Comparison of ENCODE assay signal across 16 mouse cellular contexts in genomic region chr9:103286901-103287422, GRCm38 (mm10). TPM values are rescaled to one million over a fixed set of nuclear protein-coding genes. Genes with fewer than 3 reads are reported as not detected.
DNase-seq lines count a peak whose midpoint lies in the region; ATAC-seq and TF ChIP-seq lines count a peak whose summit lies in the region.
"Had no signal": no experiment of that assay in that cellular context is flagged by ENCODE, and none has a peak within 500 bp of the region (broad histone marks: within the 10 kb centered on the region; RNA-seq: fewer than 3 reads in every experiment).

No protein-coding gene starts in this region.

- H3K4me2 ChIP-seq in kidney, embryonic 16.5 days (replicated peaks; ENCODE audit: low read depth, low read length): no peak overlapping the region
- peak overlapping the region; percentile 62 for H3K4me2 ChIP-seq in liver, embryonic 16.5 days (ENCODE audit: low read depth, low read length)
- no peak overlapping the region for H3K4me2 ChIP-seq in midbrain, embryonic 15.5 days
- H3K4me2 ChIP-seq: forebrain, embryonic 12.5 days had no signal

- no peak for TF ChIP-seq POLR2A in spleen, adult 2 months (IDR thresholded peaks at IDR 0.05; ENCODE audit: low read depth, low read length)

- H3K4me3 ChIP-seq in kidney, embryonic 16.5 days (ENCODE audit: low read length): no peak overlapping the region
- H3K4me3 ChIP-seq in spleen, adult 2 months (ENCODE audit: extremely low read depth, insufficient read depth, insufficient read length): peak overlapping the region; percentile 17; the same call in 1 of the 2 replicates
- H3K4me3 ChIP-seq in liver, embryonic 16.5 days (ENCODE audit: low read depth, low read length): peak overlapping the region; percentile 78
- no peak overlapping the region for H3K4me3 ChIP-seq in midbrain, embryonic 15.5 days
- H3K4me3 ChIP-seq: forebrain, embryonic 12.5 days; gastrocnemius, adult 2 months had no signal

- no peak for ATAC-seq in kidney, embryonic 16.5 days (ENCODE audit: low FRiP score, low TSS enrichment)
- peak; percentile 29 for ATAC-seq in erythroblast, adult 5-6 weeks (replicated peaks; ENCODE audit: low FRiP score, poor library complexity, severe bottlenecking)
- no peak for ATAC-seq in liver, embryonic 16.5 days (ENCODE audit: low read depth)
- ATAC-seq in midbrain, embryonic 15.5 days (replicated peaks): no peak
- no peak for ATAC-seq in frontal cortex, adult (ENCODE audit: low TSS enrichment)
- ATAC-seq: hindbrain, embryonic 16.5 days had no signal

- no peak for DNase-seq in kidney, adult 8-10 months
- no peak for DNase-seq in spleen, adult 2 months (ENCODE audit: low read depth in 1 of 2, low spot score in 2 of 2)
- no peak for DNase-seq in spleen, adult 18-20 months
- DNase-seq: adrenal gland, postnatal 10 days; gastrocnemius, adult 2 months; lung, postnatal 10 days; midbrain, embryonic 14.5 days had no signal

- H3K9me3 ChIP-seq in kidney, embryonic 16.5 days (ENCODE audit: low read length): no peaks in the 10 kb centered on the region
- H3K9me3 ChIP-seq in liver, embryonic 16.5 days (replicated peaks; ENCODE audit: control insufficient read depth, low read length): no peaks in the 10 kb centered on the region
- no peaks in the 10 kb centered on the region for H3K9me3 ChIP-seq in midbrain, embryonic 15.5 days
- H3K9me3 ChIP-seq: forebrain, embryonic 12.5 days had no signal

- 55% methylated on average over 13 of the region's 13 CpGs for WGBS in kidney, embryonic 16.5 days
- 67% methylated on average over 13 of the region's 13 CpGs for WGBS in spleen, adult 2 months
- 54% methylated on average over 13 of the region's 13 CpGs for WGBS in liver, embryonic 16.5 days (ENCODE audit: insufficient replicate concordance)
- WGBS in midbrain, embryonic 15.5 days: 77% methylated on average over 13 of the region's 13 CpGs

- 0 out of 2 replicates have a peak overlapping the region, but pooled peaks have one; percentile 15 for H3K9ac ChIP-seq in kidney, embryonic 16.5 days (replicated peaks; ENCODE audit: low read length)
- H3K9ac ChIP-seq in liver, embryonic 16.5 days (ENCODE audit: low read depth, low read length): peak overlapping the region; percentile 93
- H3K9ac ChIP-seq in midbrain, embryonic 15.5 days: no peak overlapping the region
- H3K9ac ChIP-seq: forebrain, embryonic 12.5 days had no signal

- H3K27me3 ChIP-seq in kidney, embryonic 16.5 days (ENCODE audit: insufficient read depth, low read length): no peaks in the 10 kb centered on the region
- no peaks in the 10 kb centered on the region for H3K27me3 ChIP-seq in spleen, adult 2 months (ENCODE audit: control insufficient read depth, insufficient read depth, low read length)
- H3K27me3 ChIP-seq in liver, embryonic 16.5 days (ENCODE audit: control insufficient read depth, insufficient read depth, low read depth, low read length): no peaks in the 10 kb centered on the region
- H3K27me3 ChIP-seq in midbrain, embryonic 15.5 days (replicated peaks): no peaks in the 10 kb centered on the region
- H3K27me3 ChIP-seq: forebrain, embryonic 12.5 days had no signal

- H3K27ac ChIP-seq in kidney, embryonic 16.5 days (ENCODE audit: low read length): no peak overlapping the region
- H3K27ac ChIP-seq in spleen, adult 2 months (ENCODE audit: insufficient read depth, low read length): no peak overlapping the region
- peak overlapping the region; percentile 98 for H3K27ac ChIP-seq in liver, embryonic 16.5 days (ENCODE audit: low read length)
- H3K27ac ChIP-seq in midbrain, embryonic 15.5 days: no peak overlapping the region
- H3K27ac ChIP-seq: forebrain, embryonic 12.5 days; gastrocnemius, adult 2 months had no signal

- TF ChIP-seq CTCF in spleen, adult 2 months (IDR thresholded peaks at IDR 0.05; ENCODE audit: extremely low read depth, insufficient read depth, insufficient read length, insufficient replicate concordance): no peak

- H3K4me1 ChIP-seq in kidney, embryonic 16.5 days (ENCODE audit: insufficient read depth, low read length): 0 out of 2 replicates have a peak, but pooled peaks cover 6% of the 10 kb centered on the region
- H3K4me1 ChIP-seq in spleen, adult 2 months (ENCODE audit: control insufficient read depth, insufficient read depth, insufficient read length): no peaks in the 10 kb centered on the region
- peaks cover 34% of the 10 kb centered on the region for H3K4me1 ChIP-seq in liver, embryonic 16.5 days (ENCODE audit: control insufficient read depth, low read depth, low read length)
- H3K4me1 ChIP-seq in midbrain, embryonic 15.5 days: no peaks in the 10 kb centered on the region
- H3K4me1 ChIP-seq: forebrain, embryonic 12.5 days had no signal

- no peaks in the 10 kb centered on the region for H3K36me3 ChIP-seq in kidney, embryonic 16.5 days (ENCODE audit: insufficient read depth, low read length)
- H3K36me3 ChIP-seq in spleen, adult 2 months (ENCODE audit: control insufficient read depth, insufficient read depth, low read length): no peaks in the 10 kb centered on the region
- peaks cover 1% of the 10 kb centered on the region for H3K36me3 ChIP-seq in liver, embryonic 16.5 days (ENCODE audit: control insufficient read depth, insufficient read depth)
- no peaks in the 10 kb centered on the region for H3K36me3 ChIP-seq in midbrain, embryonic 15.5 days (replicated peaks)
- H3K36me3 ChIP-seq: forebrain, embryonic 12.5 days had no signal

RNA-seq across cellular contexts. Expression of gene 1300017J02Rik, which starts 17.9 kb away (rescaled TPM):
- polyA plus RNA-seq in kidney, embryonic 16.5 days (2015; fragmentation: Nextera tagmentation; extraction: Ambion mirVana): 1.6 and 1.7 TPM in 2 replicates
- 5.5 and 8.0 TPM in 2 replicates for polyA plus RNA-seq in spleen, adult 2 months (2012; rRNA removed)
- 403 and 418 TPM in 2 replicates for total RNA-seq in erythroblast, adult 5-6 weeks (2015; ENCODE audit: low replicate concordance)
- total RNA-seq in erythroblast, adult 5-6 weeks (2017; ENCODE audit: low replicate concordance): 508 and 583 TPM in 2 replicates
- polyA plus RNA-seq in liver, embryonic 16.5 days (2015; fragmentation: Nextera tagmentation; extraction: Ambion mirVana): 102 and 113 TPM in 2 replicates
- polyA plus RNA-seq in midbrain, embryonic 15.5 days (2015; fragmentation: Nextera tagmentation; extraction: Ambion mirVana): 0.55 and 1.8 TPM in 2 replicates
- total RNA-seq: gastrocnemius, adult 2 months had no signal

RNA-seq across cellular contexts. Expression of gene Topbp1, which starts 18.1 kb away (rescaled TPM):
- polyA plus RNA-seq in kidney, embryonic 16.5 days (2015; fragmentation: Nextera tagmentation; extraction: Ambion mirVana): 57.3 and 60.4 TPM in 2 replicates
- polyA plus RNA-seq in spleen, adult 2 months (2012; rRNA removed): 13.0 and 13.9 TPM in 2 replicates
- 49.3 and 75.1 TPM in 2 replicates for total RNA-seq in erythroblast, adult 5-6 weeks (2015; ENCODE audit: low replicate concordance)
- 82.1 and 86.1 TPM in 2 replicates for total RNA-seq in erythroblast, adult 5-6 weeks (2017; ENCODE audit: low replicate concordance)
- 29.2 and 29.4 TPM in 2 replicates for polyA plus RNA-seq in liver, embryonic 16.5 days (2015; fragmentation: Nextera tagmentation; extraction: Ambion mirVana)
- polyA plus RNA-seq in midbrain, embryonic 15.5 days (2015; fragmentation: Nextera tagmentation; extraction: Ambion mirVana): 17.8 and 18.9 TPM in 2 replicates

RNA-seq across cellular contexts. Expression of gene Trf, which starts 56.7 kb away (rescaled TPM):
- polyA plus RNA-seq in kidney, embryonic 16.5 days (2015; fragmentation: Nextera tagmentation; extraction: Ambion mirVana): 52.0 and 65.5 TPM in 2 replicates
- 259 and 287 TPM in 2 replicates for polyA plus RNA-seq in spleen, adult 2 months (2012; rRNA removed)
- 142 and 201 TPM in 2 replicates for total RNA-seq in erythroblast, adult 5-6 weeks (2015; ENCODE audit: low replicate concordance)
- total RNA-seq in erythroblast, adult 5-6 weeks (2017; ENCODE audit: low replicate concordance): 49.4 and 54.1 TPM in 2 replicates
- polyA plus RNA-seq in liver, embryonic 16.5 days (2015; fragmentation: Nextera tagmentation; extraction: Ambion mirVana): 18,368 and 22,262 TPM in 2 replicates
- 35.0 and 39.6 TPM in 2 replicates for polyA plus RNA-seq in midbrain, embryonic 15.5 days (2015; fragmentation: Nextera tagmentation; extraction: Ambion mirVana)

RNA-seq across cellular contexts. Expression of gene Gm20425, which starts 56.9 kb away (rescaled TPM):
- 0.45 TPM in 1 of 2 replicates, not detected in the other for polyA plus RNA-seq in kidney, embryonic 16.5 days (2015; fragmentation: Nextera tagmentation; extraction: Ambion mirVana)
- polyA plus RNA-seq in spleen, adult 2 months (2012; rRNA removed): 2.6 TPM in 1 of 2 replicates, not detected in the other
- not detected in 2 replicates for total RNA-seq in erythroblast, adult 5-6 weeks (2015; ENCODE audit: low replicate concordance)
- 4.7 TPM in 1 of 2 replicates, not detected in the other for total RNA-seq in erythroblast, adult 5-6 weeks (2017; ENCODE audit: low replicate concordance)
- polyA plus RNA-seq in liver, embryonic 16.5 days (2015; fragmentation: Nextera tagmentation; extraction: Ambion mirVana): 1.8 and 3.4 TPM in 2 replicates
- 0.37 TPM in 1 of 2 replicates, not detected in the other for polyA plus RNA-seq in midbrain, embryonic 15.5 days (2015; fragmentation: Nextera tagmentation; extraction: Ambion mirVana)
- polyA plus RNA-seq: heart, embryonic 14.5 days; hindbrain, embryonic 16.5 days; neural tube, embryonic 11.5 days had no signal

Comparison
In these comparisons a context has a peak if more than half of its experiments do, and no peak if none do; other contexts are left out.
1. H3K4me3 ChIP-seq: peak in spleen, adult 2 months (single experiment) and liver, embryonic 16.5 days (single experiment); none in kidney, embryonic 16.5 days (single experiment) and midbrain, embryonic 15.5 days (single experiment).
2. RNA of gene 1300017J02Rik, which starts 17.9 kb away (polyA plus RNA-seq): 102 to 113 TPM in liver, embryonic 16.5 days; 5.5 to 8.0 TPM in spleen, adult 2 months, 0.55 to 1.8 TPM in midbrain, embryonic 15.5 days and 1.6 to 1.7 TPM in kidney, embryonic 16.5 days; every median in the first group is over 10 times any median in the second.
3. RNA of gene Trf, which starts 56.7 kb away (polyA plus RNA-seq): 18,368 to 22,262 TPM in liver, embryonic 16.5 days; 259 to 287 TPM in spleen, adult 2 months, 52.0 to 65.5 TPM in kidney, embryonic 16.5 days and 35.0 to 39.6 TPM in midbrain, embryonic 15.5 days; every median in the first group is over 10 times any median in the second.